Mouse (Mus musculus): ENCODE data around the gene Exo1.

Exo1 gene

GRCm38 (mm10) chr1:175936282-175936737 is 55.9 kb downstream of the Exo1 start:
- Histone ChIP-seq H3K36me3 (ENCODE audit: insufficient read depth, low read length) (no peaks in the 10 kb centered on the region), H3K27me3 (ENCODE audit: insufficient read depth, low read length) (0 out of 2 replicates have a peak, but pooled peaks cover 3% of the 10 kb centered on the region), H3K4me3 (replicated peaks; ENCODE audit: low read length) (0 out of 2 replicates have a peak overlapping the region, but pooled peaks have one; percentile 23), H3K9me3 (ENCODE audit: low read length) (peaks cover 5% of the 10 kb centered on the region; the same call in 1 of the 2 replicates), H3K4me1 (replicated peaks; ENCODE audit: low read depth, low read length) (peaks cover 3% of the 10 kb centered on the region; the same call in 1 of the 2 replicates)
- TF ChIP-seq POU5F1 (IDR thresholded peaks at IDR 0.05; ENCODE audit: borderline replicate concordance, low read length), result no peak
- peak; percentile 73 for TF ChIP-seq CTCF (conservative IDR thresholded peaks at IDR 0.05; ENCODE audit: low read length)
- TF ChIP-seq NANOG (IDR thresholded peaks at IDR 0.05; ENCODE audit: borderline replicate concordance, low read length), result no peak

DNA sequence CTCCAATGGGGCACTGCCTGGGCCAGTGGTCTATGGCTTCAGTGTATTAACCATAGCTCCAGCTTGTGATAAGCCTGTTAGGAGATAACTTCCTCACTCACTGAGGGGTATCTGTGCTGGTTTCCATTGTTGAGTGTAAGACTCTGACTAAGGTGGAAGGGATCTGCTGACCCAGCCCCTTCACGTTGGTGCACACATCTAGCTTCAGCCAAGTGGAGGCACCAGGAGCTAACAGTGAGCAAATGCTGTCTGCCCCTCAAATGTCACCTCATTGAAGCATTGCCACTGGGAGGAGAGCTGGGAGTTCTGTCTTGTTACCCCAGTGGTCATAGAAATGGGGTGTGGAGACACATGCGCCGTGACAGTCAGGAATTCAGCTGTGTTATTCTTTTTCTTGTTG is 58.4 kb downstream of the Exo1 start:
- Histone ChIP-seq H3K36me3 (ENCODE audit: insufficient read depth, low read length) (no peaks in the 10 kb centered on the region), H3K4me1 (replicated peaks; ENCODE audit: low read depth, low read length) (peaks cover 3% of the 10 kb centered on the region; the same call in 1 of the 2 replicates), H3K4me3 (replicated peaks; ENCODE audit: low read length) (no peak overlapping the region), H3K27me3 (ENCODE audit: insufficient read depth, low read length) (no peaks in the 10 kb centered on the region), H3K9me3 (ENCODE audit: low read length) (no peaks in the 10 kb centered on the region)
- TF ChIP-seq CTCF (conservative IDR thresholded peaks at IDR 0.05; ENCODE audit: low read length) (no peak), POU5F1 (IDR thresholded peaks at IDR 0.05; ENCODE audit: borderline replicate concordance, low read length) (no peak), NANOG (IDR thresholded peaks at IDR 0.05; ENCODE audit: borderline replicate concordance, low read length) (no peak)

DNA sequence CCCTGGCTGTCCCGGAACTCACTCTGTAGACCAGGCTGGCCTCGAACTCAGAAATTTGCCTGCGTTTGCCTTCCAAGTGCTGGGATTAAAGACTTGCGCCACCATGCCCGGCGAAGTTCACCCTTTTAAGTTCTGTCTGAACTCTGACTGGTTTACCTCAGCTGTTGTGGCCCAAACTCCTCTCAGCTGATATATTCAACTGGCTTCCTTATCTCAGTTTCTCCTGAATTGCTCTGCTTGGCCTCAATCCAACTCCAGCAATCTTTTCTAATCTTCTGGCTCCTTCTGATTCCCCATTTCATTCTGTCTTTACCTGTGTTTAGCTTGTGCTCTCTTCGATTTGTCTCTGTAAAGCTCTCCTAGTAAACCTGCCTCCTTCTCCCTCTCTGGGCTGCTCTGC is 62.8 kb downstream of the Exo1 start:
- Histone ChIP-seq H3K4me1 (replicated peaks; ENCODE audit: low read depth, low read length) (no peaks in the 10 kb centered on the region), H3K27me3 (ENCODE audit: insufficient read depth, low read length) (no peaks in the 10 kb centered on the region)
- no peak for TF ChIP-seq NANOG (IDR thresholded peaks at IDR 0.05; ENCODE audit: borderline replicate concordance, low read length)

GRCm38 (mm10) chr1:175946718-175947315 is 66.4 kb downstream of the Exo1 start:
- H3K9me3 ChIP-seq (ENCODE audit: low read length), result no peaks in the 10 kb centered on the region
- no peaks in the 10 kb centered on the region for H3K36me3 ChIP-seq (ENCODE audit: insufficient read depth, low read length)
- no peaks in the 10 kb centered on the region for H3K4me1 ChIP-seq (replicated peaks; ENCODE audit: low read depth, low read length)
- H3K27me3 ChIP-seq (ENCODE audit: insufficient read depth, low read length), result no peaks in the 10 kb centered on the region
- no peak overlapping the region for H3K4me3 ChIP-seq (replicated peaks; ENCODE audit: low read length)
- TF ChIP-seq CTCF (conservative IDR thresholded peaks at IDR 0.05; ENCODE audit: low read length), result no peak
- TF ChIP-seq NANOG (IDR thresholded peaks at IDR 0.05; ENCODE audit: borderline replicate concordance, low read length), result no peak
- TF ChIP-seq POU5F1 (IDR thresholded peaks at IDR 0.05; ENCODE audit: borderline replicate concordance, low read length), result no peak

More for the DNA sequence above, 62.8 kb downstream of the Exo1 start:
- H3K36me3 ChIP-seq (ENCODE audit: insufficient read depth, low read length), result no peaks in the 10 kb centered on the region
- H3K4me3 ChIP-seq (replicated peaks; ENCODE audit: low read length), result no peak overlapping the region
- H3K9me3 ChIP-seq (ENCODE audit: low read length), result no peaks in the 10 kb centered on the region

DNA sequence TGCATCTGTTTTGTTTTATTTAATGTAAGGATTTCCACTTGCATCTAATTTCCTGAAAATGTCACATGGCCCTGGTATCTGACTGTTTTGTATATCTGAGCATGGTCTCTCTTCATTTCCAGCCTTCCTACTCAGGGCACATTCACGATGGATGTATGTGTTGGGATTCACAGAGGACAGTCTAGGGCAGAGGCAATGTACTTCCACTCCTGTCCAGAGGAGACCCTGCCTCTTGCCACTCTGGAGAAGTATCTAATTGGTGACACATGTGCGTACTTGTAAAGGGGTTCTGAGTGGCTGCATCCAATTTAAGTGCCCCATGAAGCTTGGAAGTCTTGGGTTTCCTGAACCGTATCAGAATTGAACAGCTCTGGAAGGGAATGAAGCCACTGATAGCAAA is 70.0 kb downstream of the Exo1 start:
- TF ChIP-seq POU5F1 (IDR thresholded peaks at IDR 0.05; ENCODE audit: borderline replicate concordance, low read length) (no peak), NANOG (IDR thresholded peaks at IDR 0.05; ENCODE audit: borderline replicate concordance, low read length) (no peak), CTCF (conservative IDR thresholded peaks at IDR 0.05; ENCODE audit: low read length) (no peak)

DNA sequence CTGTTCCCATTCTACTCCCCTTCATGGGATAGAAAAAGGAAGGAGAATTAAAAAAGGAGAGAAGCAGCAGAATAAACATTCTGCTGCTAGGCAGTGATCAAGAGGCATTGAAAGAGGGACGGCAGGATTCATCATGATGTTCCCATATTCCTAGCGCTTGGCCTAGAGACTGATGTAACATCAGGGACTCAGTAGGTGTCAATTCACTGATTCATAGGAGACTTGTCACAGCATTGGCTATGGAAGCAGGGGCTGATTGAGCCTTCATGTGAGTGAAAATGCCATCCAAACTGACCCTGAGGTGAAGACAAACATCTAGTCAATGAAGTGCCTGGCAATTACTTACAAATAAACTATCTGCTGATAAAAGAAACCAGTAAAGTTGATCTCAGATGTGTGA is 70.5 kb downstream of the Exo1 start:
- H3K9me3 ChIP-seq (ENCODE audit: low read length), result no peaks in the 10 kb centered on the region
- no peaks in the 10 kb centered on the region for H3K4me1 ChIP-seq (replicated peaks; ENCODE audit: low read depth, low read length)
- TF ChIP-seq NANOG (IDR thresholded peaks at IDR 0.05; ENCODE audit: borderline replicate concordance, low read length) (no peak), POU5F1 (IDR thresholded peaks at IDR 0.05; ENCODE audit: borderline replicate concordance, low read length) (no peak), CTCF (conservative IDR thresholded peaks at IDR 0.05; ENCODE audit: low read length) (no peak)
- H3K36me3 ChIP-seq (ENCODE audit: insufficient read depth, low read length), result no peaks in the 10 kb centered on the region
- H3K4me3 ChIP-seq (replicated peaks; ENCODE audit: low read length), result no peak overlapping the region
- H3K27me3 ChIP-seq (ENCODE audit: insufficient read depth, low read length), result no peaks in the 10 kb centered on the region

More for the DNA sequence above, 70.0 kb downstream of the Exo1 start:
- H3K4me3 ChIP-seq (replicated peaks; ENCODE audit: low read length), result no peak overlapping the region
- no peaks in the 10 kb centered on the region for H3K36me3 ChIP-seq (ENCODE audit: insufficient read depth, low read length)
- no peaks in the 10 kb centered on the region for H3K9me3 ChIP-seq (ENCODE audit: low read length)
- no peaks in the 10 kb centered on the region for H3K4me1 ChIP-seq (replicated peaks; ENCODE audit: low read depth, low read length)
- no peaks in the 10 kb centered on the region for H3K27me3 ChIP-seq (ENCODE audit: insufficient read depth, low read length)

DNA sequence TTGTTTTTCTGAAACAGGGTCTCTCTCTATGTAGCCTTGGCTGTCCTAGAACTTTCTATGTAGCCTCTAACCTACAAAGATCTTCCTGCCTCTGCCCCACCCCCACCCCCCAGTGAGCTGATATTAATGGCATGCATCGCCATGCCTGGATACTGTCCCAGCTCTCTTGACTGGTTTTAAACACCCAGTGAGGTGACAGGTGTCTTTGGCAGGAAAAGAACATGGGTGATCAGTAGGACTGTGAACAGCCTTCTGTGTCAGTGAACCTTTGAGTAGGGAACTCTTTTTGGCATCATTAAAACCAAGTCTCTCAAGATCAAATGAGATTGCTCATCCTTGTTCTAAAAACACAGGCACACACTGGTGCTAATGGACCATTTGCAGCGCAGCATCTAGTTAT is 81.4 kb downstream of the Exo1 start:
- no peak for TF ChIP-seq NANOG (IDR thresholded peaks at IDR 0.05; ENCODE audit: borderline replicate concordance, low read length)
- no peak for TF ChIP-seq CTCF (conservative IDR thresholded peaks at IDR 0.05; ENCODE audit: low read length)
- Histone ChIP-seq H3K9me3 (ENCODE audit: low read length) (peaks cover 11% of the 10 kb centered on the region), H3K27me3 (ENCODE audit: insufficient read depth, low read length) (no peaks in the 10 kb centered on the region)

More for the DNA sequence above, 81.4 kb downstream of the Exo1 start:
- Histone ChIP-seq H3K4me1 (replicated peaks; ENCODE audit: low read depth, low read length) (no peaks in the 10 kb centered on the region), H3K4me3 (replicated peaks; ENCODE audit: low read length) (no peak overlapping the region), H3K36me3 (ENCODE audit: insufficient read depth, low read length) (no peaks in the 10 kb centered on the region)
